Mouse (Mus musculus) brown adipose tissue, adult 24 weeks (tissue): ENCODE data around the gene Ikzf1. TPM values are rescaled to one million over a fixed set of nuclear protein-coding genes. Genes with fewer than 3 reads are reported as not detected.

Experiments used
- H3K27ac ChIP-seq: fragments of 200-500 bp; replicated peaks from 2 replicates; pipeline ENCODE4 v1.5.1; 2012; ENCODE audit warnings: low read depth, mild to moderate bottlenecking, low read length
- H3K4me1 ChIP-seq: fragments of 200-500 bp; 2 replicates; pipeline ENCODE4 v1.6.1; 2012; ENCODE audit warnings: low read length, mixed read lengths; ENCODE audit not compliant: control insufficient read depth, insufficient read depth, insufficient read length
- H3K4me3 ChIP-seq: fragments of 200-500 bp; 2 replicates; pipeline ENCODE4 v1.5.1; 2012; ENCODE audit warnings: low read depth, mild to moderate bottlenecking, low read length, moderate library complexity; ENCODE audit not compliant: insufficient read depth
- polyA plus RNA-seq: library from polyadenylated mRNA; stranded (reverse); fragments of >200 nt; gene quantifications from 2 replicates; pipeline ENCODE4 v1.2.4, GENCODE M21; 2012; ENCODE audit not compliant: missing spikeins, insufficient read depth, insufficient read length

The Ikzf1 gene
- polyA plus RNA-seq, 1 experiment, result 1.3 TPM

GRCm38 (mm10) chr11:11811906-11812480 lies 127.2 kb downstream of the Ikzf1 start:
- Histone ChIP-seq H3K4me3 (no peak overlapping the region), H3K4me1 (no peaks in the 10 kb centered on the region), H3K27ac (no peak overlapping the region)

- H3K27ac ChIP-seq, result no peak overlapping the region
- H3K4me3 ChIP-seq, result no peak overlapping the region
- no peaks in the 10 kb centered on the region for H3K4me1 ChIP-seq
Measured at GRCm38 (mm10) chr11:11815737-11816136, 130.9 kb downstream of the Ikzf1 start.

DNA sequence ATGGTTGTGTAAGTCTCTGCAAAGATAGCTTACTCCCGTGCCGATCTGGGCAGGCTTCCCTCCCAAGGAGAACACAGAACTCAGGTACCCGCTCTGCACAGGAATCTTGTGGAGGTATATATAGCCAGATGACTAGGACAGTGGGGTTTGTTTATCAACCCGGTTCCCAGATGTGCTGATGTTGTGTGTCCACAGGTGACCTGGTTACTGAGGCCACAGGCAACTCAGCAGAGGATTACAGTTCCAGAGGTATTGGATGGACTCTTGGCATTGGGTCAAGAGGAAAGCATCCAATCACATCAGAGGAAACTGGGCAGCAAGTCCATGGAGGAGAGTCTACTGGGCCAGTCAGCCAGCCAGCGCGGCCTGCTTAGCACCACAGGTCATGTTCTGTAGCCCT lies 134.0 kb downstream of the Ikzf1 start:
- H3K4me1 ChIP-seq, result no peaks in the 10 kb centered on the region
- H3K4me3 ChIP-seq, result no peak overlapping the region
- H3K27ac ChIP-seq, result no peak overlapping the region

DNA sequence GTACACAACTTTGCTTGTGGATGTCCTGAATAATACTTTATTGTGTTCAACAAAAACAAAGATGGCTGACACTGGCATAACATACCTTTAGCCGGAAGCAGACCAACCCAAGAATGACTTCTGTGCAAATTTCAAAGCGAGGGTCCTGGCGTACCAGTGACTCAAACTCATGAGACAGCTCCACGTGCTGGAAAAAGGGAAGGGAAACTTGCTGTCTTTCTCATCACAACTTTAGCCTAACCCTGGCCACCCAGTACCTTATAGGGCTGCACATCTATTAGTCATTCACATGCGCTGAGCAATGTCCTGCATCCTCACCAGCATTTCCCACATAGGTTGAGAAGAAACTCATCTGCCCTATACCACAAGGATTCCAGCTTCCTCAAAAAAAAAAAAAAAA lies 134.4 kb downstream of the Ikzf1 start:
- Histone ChIP-seq H3K27ac (no peak overlapping the region), H3K4me3 (no peak overlapping the region), H3K4me1 (no peaks in the 10 kb centered on the region)

DNA sequence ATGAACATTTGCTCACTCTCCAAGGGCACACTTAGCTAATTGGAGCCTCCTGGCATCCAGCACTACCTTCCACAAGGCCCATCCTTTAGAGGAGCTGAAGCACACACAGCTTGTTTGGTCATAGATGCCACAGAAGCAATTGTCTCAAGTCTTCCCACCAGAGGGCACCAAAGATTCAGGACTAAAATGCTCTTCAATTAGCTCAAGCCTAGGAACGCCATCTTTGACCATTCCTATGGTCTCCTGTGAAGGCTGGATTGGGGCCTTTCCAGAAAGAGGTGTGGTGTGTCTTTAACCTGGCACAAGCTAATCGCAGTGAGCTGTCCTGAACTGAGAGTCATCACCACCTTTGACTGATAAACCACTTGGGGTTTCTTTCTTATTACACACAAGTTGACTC lies 135.4 kb downstream of the Ikzf1 start:
- Histone ChIP-seq H3K27ac (no peak overlapping the region), H3K4me1 (no peaks in the 10 kb centered on the region), H3K4me3 (no peak overlapping the region)

DNA sequence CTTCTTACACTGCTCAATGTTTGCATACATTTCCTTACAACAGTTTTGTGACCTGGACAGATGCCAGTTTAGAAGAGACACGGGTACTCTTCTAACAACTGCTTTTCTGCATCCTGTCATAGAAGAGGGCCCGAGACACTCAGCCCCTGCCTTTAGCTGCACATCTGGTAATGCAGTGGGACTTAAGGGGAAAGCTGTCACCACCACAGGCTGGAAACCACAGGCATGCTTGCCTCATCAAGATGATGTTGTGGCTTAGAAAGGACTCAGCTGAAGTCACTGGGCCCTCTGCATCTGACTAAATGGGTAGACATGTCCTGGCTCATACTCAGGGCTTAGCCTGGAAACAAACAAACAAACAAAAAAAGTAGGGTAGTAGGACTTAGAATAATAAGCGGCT lies 135.9 kb downstream of the Ikzf1 start:
- no peaks in the 10 kb centered on the region for H3K4me1 ChIP-seq
- H3K4me3 ChIP-seq, result no peak overlapping the region
- H3K27ac ChIP-seq, result no peak overlapping the region

- H3K4me3 ChIP-seq, result no peak overlapping the region
- H3K27ac ChIP-seq, result no peak overlapping the region
- no peaks in the 10 kb centered on the region for H3K4me1 ChIP-seq
Measured at GRCm38 (mm10) chr11:11821387-11821975, 136.7 kb downstream of the Ikzf1 start.

Other genes with a start within 250 kb of the Ikzf1 start
- 2.1 TPM in 1 of 2 replicates, not detected in the other for gene Spata48, start 222.9 kb upstream of the Ikzf1 start, polyA plus RNA-seq
- 0.71 TPM in 1 of 2 replicates, not detected in the other for gene Zpbp, start 222.6 kb upstream of the Ikzf1 start, polyA plus RNA-seq
- not detected in 2 replicates for gene 4930512M02Rik, start 57.2 kb upstream of the Ikzf1 start, polyA plus RNA-seq
- gene Fignl1, start 124.0 kb downstream of the Ikzf1 start, polyA plus RNA-seq, result 0.79 TPM in 1 of 2 replicates, not detected in the other
- not detected in 2 replicates for gene Ddc, start 213.1 kb downstream of the Ikzf1 start, polyA plus RNA-seq